Mouse (Mus musculus) lung, embryonic 15.5 days (tissue): ENCODE data around the gene Caps2. TPM values are rescaled to one million over a fixed set of nuclear protein-coding genes. Genes with fewer than 3 reads are reported as not detected.
A peak's percentile ranks its signal among the peaks of the same experiment; 100 is the strongest.
"Not testable (repeated sequence)": the region's sequence is repeated elsewhere in the genome, so short reads cannot be mapped to it uniquely, and the experiment has no call there.

ENCODE experiments used
- ATAC-seq: fragments of 200-750 bp; cut with Nextera tagmentation; 2 replicates; pipeline ENCODE4 v1.8.0; 2017; ENCODE audit warnings: moderate number of reproducible peaks, borderline replicate concordance; ENCODE audit not compliant: low FRiP score, low TSS enrichment; ENCODE audit errors: extremely low read depth
- H3K27ac ChIP-seq: fragments of 300-500 bp; sonication (generic); 2 replicates; pipeline ENCODE4 v1.5.1; 2015; ENCODE audit warnings: moderate library complexity, mild to moderate bottlenecking, inconsistent platforms
- H3K27me3 ChIP-seq: fragments of 300-500 bp; sonication (generic); 2 replicates; pipeline ENCODE4 v1.6.1; 2015; ENCODE audit warnings: inconsistent platforms
- H3K36me3 ChIP-seq: fragments of 300-500 bp; sonication (generic); 2 replicates; pipeline ENCODE4 v1.6.1; 2015; ENCODE audit warnings: inconsistent platforms
- H3K4me1 ChIP-seq: fragments of 300-500 bp; sonication (generic); 2 replicates; pipeline ENCODE4 v1.6.1; 2015; ENCODE audit warnings: inconsistent platforms
- H3K4me2 ChIP-seq: fragments of 300-500 bp; sonication (generic); 2 replicates; pipeline ENCODE4 v1.6.1; 2015; ENCODE audit warnings: inconsistent platforms, mild to moderate bottlenecking, moderate library complexity
- H3K4me3 ChIP-seq: fragments of 300-500 bp; sonication (generic); 2 replicates; pipeline ENCODE4 v1.5.1; 2015; ENCODE audit warnings: mild to moderate bottlenecking, inconsistent platforms
- H3K9ac ChIP-seq: fragments of 300-500 bp; sonication (generic); 2 replicates; pipeline ENCODE4 v1.6.1; 2015; ENCODE audit warnings: inconsistent platforms
- H3K9me3 ChIP-seq: fragments of 300-500 bp; sonication (generic); 2 replicates; pipeline ENCODE4 v1.6.1; 2016; ENCODE audit warnings: inconsistent platforms
- WGBS: fragments of 180-500 bp; shearing (Covaris S2); methylation state at CpG from one replicate; pipeline ENCODE4 v1.1.7; 2015; 5-methylcytosine and 5-hydroxymethylcytosine counted together
- polyA plus RNA-seq: library from polyadenylated mRNA; unstranded; fragments of >200 nt; fragmentation: Nextera tagmentation; extraction: Ambion mirVana; gene quantifications from 2 replicates; pipeline ENCODE4 v1.2.1, GENCODE M21; 2015

Caps2 gene
- polyA plus RNA-seq = 0.70 and 0.82 TPM in 2 replicates

DNA sequence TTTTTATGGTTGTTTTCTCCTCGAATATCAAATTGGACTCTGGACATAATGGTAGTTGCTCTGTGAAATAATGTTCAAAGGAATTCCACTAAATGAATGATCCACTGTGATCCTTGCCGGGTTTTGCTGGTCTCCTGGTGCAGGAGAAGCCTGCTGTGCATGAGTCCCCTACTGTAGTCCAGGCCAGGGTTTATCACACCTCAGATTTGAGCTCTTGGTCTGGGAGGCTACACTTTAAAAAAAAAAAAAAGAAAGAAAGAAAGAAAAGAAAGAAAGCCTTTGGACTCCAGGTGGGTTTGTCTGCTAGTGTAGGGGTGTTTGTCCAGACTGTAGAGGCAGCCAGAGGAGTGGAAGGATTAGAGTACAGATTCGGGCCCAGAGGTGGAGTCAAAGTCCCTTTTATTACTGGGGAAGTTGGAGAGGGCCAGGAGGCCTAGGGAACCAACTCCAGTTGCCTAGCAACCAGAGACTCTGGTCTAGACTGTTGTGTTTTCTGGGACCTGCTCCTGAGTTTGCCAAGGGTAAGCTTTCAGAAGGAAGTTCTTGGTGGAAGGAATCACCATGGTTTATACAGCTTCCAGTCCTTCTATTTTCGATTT is at the start of gene Caps2:
Caps2 (plus strand) TSS at position 454 of the 599 bp plus-strand sequence.
- Histone ChIP-seq H3K27ac (peak within 1 kb of the TSS; percentile 60; the same call in 1 of the 2 replicates), H3K4me1 (no peaks in the 10 kb centered on the region), H3K4me2 (peak within 1 kb of the TSS; percentile 31), H3K27me3 (no peaks in the 10 kb centered on the region), H3K9ac (no peak within 1 kb of the TSS), H3K36me3 (no peaks in the 10 kb centered on the region), H3K4me3 (peak within 1 kb of the TSS; percentile 18; the same call in 1 of the 2 replicates), H3K9me3 (no peaks in the 10 kb centered on the region)
- ATAC-seq = peak; percentile 75
- WGBS = 26% methylated on average over 4 of the region's 4 CpGs

GRCm38 (mm10) chr10:112125090-112125489 is 38.3 kb upstream of the Caps2 start:
- H3K27me3 ChIP-seq, H3K9ac ChIP-seq, H3K27ac ChIP-seq, H3K9me3 ChIP-seq, H3K4me1 ChIP-seq, H3K4me3 ChIP-seq, ATAC-seq, H3K4me2 ChIP-seq, H3K36me3 ChIP-seq: not testable (repeated sequence)
- WGBS = 60% methylated on average over 2 of the region's 2 CpGs

- not testable (repeated sequence) for H3K27ac ChIP-seq, ATAC-seq, H3K9me3 ChIP-seq, H3K36me3 ChIP-seq, H3K4me3 ChIP-seq, H3K27me3 ChIP-seq, H3K4me1 ChIP-seq, H3K4me2 ChIP-seq, H3K9ac ChIP-seq
- 69% methylated on average over 6 of the region's 6 CpGs for WGBS
These were observed 35.7 kb upstream of the Caps2 start for GRCm38 (mm10) chr10:112127682-112128230.

DNA sequence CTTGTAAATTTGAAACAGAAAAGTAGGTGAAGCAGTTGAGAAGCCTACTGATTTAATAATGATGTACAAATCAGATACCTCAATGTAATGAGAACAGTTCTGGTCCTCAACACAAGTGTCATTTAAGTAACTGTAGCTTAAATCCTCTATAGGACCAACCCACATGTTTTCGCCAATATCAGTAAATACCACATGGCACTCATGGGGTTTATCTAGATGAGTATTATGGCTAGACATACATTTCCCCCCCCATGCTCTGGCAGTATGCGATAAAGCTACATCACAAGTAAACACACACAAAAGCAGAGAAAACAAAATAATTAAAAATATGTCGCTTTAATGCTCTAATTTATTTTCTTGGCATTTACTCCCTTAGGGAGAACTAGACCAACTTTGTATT is 31.2 kb upstream of the Caps2 start:
- Histone ChIP-seq H3K4me3 (no peak overlapping the region), H3K27me3 (no peaks in the 10 kb centered on the region), H3K27ac (no peak overlapping the region), H3K36me3 (no peaks in the 10 kb centered on the region), H3K9me3 (no peaks in the 10 kb centered on the region), H3K4me1 (no peaks in the 10 kb centered on the region), H3K9ac (no peak overlapping the region), H3K4me2 (no peak overlapping the region)
- ATAC-seq = no peak
- WGBS = 87% methylated on average over 3 of the region's 3 CpGs

GRCm38 (mm10) chr10:112138050-112138870 is 25.2 kb upstream of the Caps2 start:
- Histone ChIP-seq H3K4me3 (peak overlapping the region; percentile 23), H3K27me3 (no peaks in the 10 kb centered on the region), H3K27ac (no peak overlapping the region), H3K9me3 (no peaks in the 10 kb centered on the region), H3K36me3 (no peaks in the 10 kb centered on the region), H3K4me1 (no peaks in the 10 kb centered on the region), H3K4me2 (peak overlapping the region; percentile 50), H3K9ac (no peak overlapping the region; the same call in 1 of the 2 replicates)
- ATAC-seq = no peak
- 19% methylated on average over 9 of the region's 9 CpGs for WGBS

DNA sequence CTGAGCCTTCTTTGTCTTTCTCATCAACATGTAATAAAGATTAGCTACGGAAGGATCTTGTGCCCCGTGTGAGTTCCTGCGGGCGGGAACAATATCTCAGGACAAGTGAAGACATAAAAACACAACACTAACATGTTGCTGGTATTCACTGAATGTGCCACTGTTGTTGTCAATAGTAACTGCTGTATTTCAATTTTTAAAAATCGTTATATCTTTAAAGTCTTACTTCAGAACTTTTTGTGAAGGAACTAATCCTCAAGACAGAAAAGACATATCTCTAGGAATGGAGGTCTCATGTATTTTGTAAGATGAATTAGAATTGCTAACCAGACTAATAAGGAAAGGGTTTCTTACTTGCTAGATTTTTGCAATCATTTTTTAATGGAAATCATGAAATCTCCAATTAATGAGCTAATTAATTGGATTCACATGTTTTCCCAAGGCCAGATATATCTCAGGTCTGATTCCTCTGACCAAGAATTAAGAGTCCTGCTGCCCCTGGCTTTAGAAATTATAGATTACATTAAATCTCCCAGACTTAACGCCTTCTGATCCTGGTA is 24.5 kb upstream of the Caps2 start:
- Histone ChIP-seq H3K27ac (no peak overlapping the region), H3K4me3 (peak overlapping the region; percentile 23), H3K36me3 (no peaks in the 10 kb centered on the region), H3K4me1 (no peaks in the 10 kb centered on the region), H3K4me2 (peak overlapping the region; percentile 50), H3K9me3 (no peaks in the 10 kb centered on the region), H3K27me3 (no peaks in the 10 kb centered on the region), H3K9ac (no peak overlapping the region; the same call in 1 of the 2 replicates)
- 48% methylated on average over 6 of the region's 6 CpGs for WGBS
- no peak for ATAC-seq

DNA sequence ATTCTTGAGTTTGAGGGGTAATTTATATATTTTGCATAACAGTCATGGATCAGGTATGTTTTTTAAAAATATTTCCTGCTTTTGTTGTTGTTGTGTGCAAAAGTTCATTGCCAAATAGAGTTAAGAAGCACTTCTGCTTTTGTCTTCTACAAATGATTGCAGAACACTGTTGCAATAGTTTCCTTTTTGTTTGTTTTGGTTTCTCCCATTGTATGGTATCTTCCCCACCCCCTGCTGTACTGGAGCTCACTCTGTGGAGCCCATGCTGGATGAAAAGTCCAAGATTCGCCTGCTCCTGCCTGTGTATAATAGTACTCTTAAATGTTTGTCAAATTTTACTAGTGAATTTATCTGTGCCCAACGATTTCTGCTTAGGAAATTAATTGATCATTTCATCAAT is 23.6 kb upstream of the Caps2 start:
- no peak overlapping the region for H3K27ac ChIP-seq
- ATAC-seq = no peak
- no peak overlapping the region for H3K9ac ChIP-seq
- no peaks in the 10 kb centered on the region for H3K4me1 ChIP-seq
- H3K4me3 ChIP-seq = no peak overlapping the region
- WGBS = 52% methylated on average over 2 of the region's 2 CpGs
- no peaks in the 10 kb centered on the region for H3K36me3 ChIP-seq
- no peak overlapping the region for H3K4me2 ChIP-seq
- no peaks in the 10 kb centered on the region for H3K9me3 ChIP-seq
- no peaks in the 10 kb centered on the region for H3K27me3 ChIP-seq

GRCm38 (mm10) chr10:112159882-112160560 is 3.4 kb upstream of the Caps2 start, which contains the start of gene Glipr1l3:
Glipr1l3 (minus strand) TSS chr10:112160327.
- H3K4me3 ChIP-seq, H3K36me3 ChIP-seq, H3K4me1 ChIP-seq, H3K27me3 ChIP-seq, H3K27ac ChIP-seq, H3K9me3 ChIP-seq, H3K9ac ChIP-seq: not testable (repeated sequence)
- 16% methylated on average over 15 of the region's 15 CpGs for WGBS
- peak; percentile 91 for ATAC-seq
- peak within 1 kb of the TSS; percentile 38; the same call in 1 of the 2 replicates for H3K4me2 ChIP-seq

GRCm38 (mm10) chr10:112177027-112177426 is 13.6 kb downstream of the Caps2 start:
- not testable (repeated sequence) for H3K4me2 ChIP-seq, H3K27me3 ChIP-seq, H3K4me1 ChIP-seq, H3K36me3 ChIP-seq, H3K9me3 ChIP-seq, H3K27ac ChIP-seq, ATAC-seq, H3K9ac ChIP-seq, H3K4me3 ChIP-seq
- 31% methylated on average over 13 of the region's 13 CpGs for WGBS

DNA sequence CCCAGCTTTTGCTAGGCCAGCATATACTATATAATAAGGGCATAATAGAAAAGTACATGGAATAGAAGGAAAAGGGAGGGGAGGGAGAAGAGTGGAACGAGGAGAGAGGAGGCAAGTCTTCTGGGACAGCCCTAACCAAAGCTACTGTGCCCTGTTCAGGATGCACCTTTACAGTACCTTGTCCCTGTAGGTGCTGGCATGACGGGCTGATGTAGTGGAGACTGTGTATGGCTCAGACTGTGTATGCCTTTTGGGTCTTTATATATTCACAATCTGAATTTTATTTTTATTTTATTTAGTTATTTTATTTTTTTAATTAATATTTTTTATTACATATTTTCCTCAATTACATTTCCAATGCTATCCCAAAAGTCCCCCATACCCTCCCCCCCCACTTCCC is 30.5 kb downstream of the Caps2 start:
- not testable (repeated sequence) for H3K36me3 ChIP-seq, H3K4me1 ChIP-seq, H3K27ac ChIP-seq, ATAC-seq, H3K27me3 ChIP-seq, H3K9me3 ChIP-seq, H3K4me2 ChIP-seq, H3K9ac ChIP-seq, H3K4me3 ChIP-seq
- 76% methylated on average over 2 of the region's 2 CpGs for WGBS

- Histone ChIP-seq H3K4me1 (no peaks in the 10 kb centered on the region), H3K27ac (no peak overlapping the region), H3K4me3 (no peak overlapping the region), H3K4me2 (no peak overlapping the region), H3K9ac (no peak overlapping the region), H3K36me3 (no peaks in the 10 kb centered on the region), H3K27me3 (no peaks in the 10 kb centered on the region), H3K9me3 (no peaks in the 10 kb centered on the region)
- no peak for ATAC-seq
- 52% methylated on average over 2 of the region's 2 CpGs for WGBS
These were observed 40.0 kb downstream of the Caps2 start for GRCm38 (mm10) chr10:112203463-112203862.
